Mouse (Mus musculus): ENCODE data around the gene Map3k3. TPM values are rescaled to one million over a fixed set of nuclear protein-coding genes. Genes with fewer than 3 reads are reported as not detected.
"Not testable (repeated sequence)": the region's sequence is repeated elsewhere in the genome, so short reads cannot be mapped to it uniquely, and the experiment has no call there.

Map3k3 gene
- polyA plus RNA-seq, 1 experiment from 2014 or later: 26.0 TPM

DNA sequence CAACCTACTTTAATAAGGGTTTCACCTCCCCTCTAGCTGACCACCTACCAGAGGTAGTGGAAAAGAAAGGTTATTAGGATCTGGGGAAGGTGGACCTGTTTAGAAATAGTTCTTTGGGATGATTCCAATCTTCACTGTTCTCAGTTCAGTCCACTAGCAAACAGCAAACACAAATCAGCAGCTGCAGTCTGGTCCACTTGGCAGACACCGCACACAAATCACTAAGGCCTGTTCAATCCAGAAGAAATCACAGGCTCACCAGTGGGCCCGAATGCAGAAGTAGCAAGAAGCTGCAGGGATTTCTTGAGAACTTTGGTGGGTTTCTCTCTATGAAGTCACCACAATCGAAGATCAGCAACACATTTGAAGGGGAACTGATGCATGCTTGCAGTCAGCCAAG, 18.5 kb downstream of the Map3k3 start:
- no peak for DNase-seq (ENCODE audit: low spot score)
- H3K27me3 ChIP-seq (replicated peaks; ENCODE audit: insufficient read depth, low read length): no peaks in the 10 kb centered on the region
- no peak overlapping the region for H3K9ac ChIP-seq (replicated peaks; ENCODE audit: low read depth)
- H3K4me2 ChIP-seq (replicated peaks; ENCODE audit: low read depth, low read length): no peak overlapping the region
- WGBS: 76% methylated on average over 3 of the region's 3 CpGs
- H3K9me3 ChIP-seq (ENCODE audit: low read length): no peaks in the 10 kb centered on the region
- no peak for ATAC-seq
- H3K36me3 ChIP-seq (ENCODE audit: insufficient read depth, low read length): no peaks in the 10 kb centered on the region
- TF ChIP-seq CTCF (IDR thresholded peaks at IDR 0.05): no peak
- no peak for TF ChIP-seq EP300 (IDR thresholded peaks at IDR 0.05)
- no peak overlapping the region for H3K4me3 ChIP-seq (ENCODE audit: low read depth, low read length)
- H3K27ac ChIP-seq (ENCODE audit: low read length): no peak overlapping the region
- H3K4me1 ChIP-seq (ENCODE audit: insufficient read depth, low read depth, low read length): no peaks in the 10 kb centered on the region

DNA sequence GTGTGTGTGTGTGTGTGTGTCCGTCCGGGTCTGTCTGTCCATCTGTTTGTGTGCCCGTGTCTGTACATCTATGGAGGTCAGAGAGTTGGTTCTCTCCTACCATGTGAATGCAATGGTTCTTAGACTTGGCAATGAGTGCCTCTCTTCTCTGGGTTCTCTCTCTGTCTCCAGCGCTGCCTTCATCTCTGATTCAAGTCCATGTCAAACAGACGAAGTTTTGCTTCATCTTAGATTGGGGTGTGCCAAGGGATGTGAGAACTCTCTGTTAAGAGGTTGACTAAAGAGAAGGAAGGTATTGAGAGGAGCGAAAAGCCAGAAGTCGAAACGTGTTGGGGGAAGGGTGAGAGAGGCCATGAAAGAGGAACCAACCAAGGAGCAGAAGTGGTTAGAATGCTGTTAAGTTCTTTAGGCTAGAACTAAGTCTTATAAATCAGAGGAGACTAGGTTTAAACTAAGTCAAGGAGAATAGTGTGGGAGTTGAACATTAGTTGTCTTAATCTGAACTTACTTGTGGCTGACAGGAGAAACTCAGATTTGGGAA, 21.7 kb downstream of the Map3k3 start:
- Histone ChIP-seq H3K9me3 (ENCODE audit: low read length) (no peaks in the 10 kb centered on the region), H3K9ac (replicated peaks; ENCODE audit: low read depth) (no peak overlapping the region), H3K27ac (ENCODE audit: low read length) (no peak overlapping the region), H3K4me1 (ENCODE audit: insufficient read depth, low read depth, low read length) (no peaks in the 10 kb centered on the region), H3K4me3 (ENCODE audit: low read depth, low read length) (no peak overlapping the region), H3K36me3 (ENCODE audit: insufficient read depth, low read length) (no peaks in the 10 kb centered on the region), H3K4me2 (replicated peaks; ENCODE audit: low read depth, low read length) (no peak overlapping the region), H3K27me3 (replicated peaks; ENCODE audit: insufficient read depth, low read length) (no peaks in the 10 kb centered on the region)
- ATAC-seq: no peak
- no peak for TF ChIP-seq EP300 (IDR thresholded peaks at IDR 0.05)
- DNase-seq (ENCODE audit: low spot score): peak; percentile 50
- WGBS: 70% methylated on average over 8 of the region's 8 CpGs

DNA sequence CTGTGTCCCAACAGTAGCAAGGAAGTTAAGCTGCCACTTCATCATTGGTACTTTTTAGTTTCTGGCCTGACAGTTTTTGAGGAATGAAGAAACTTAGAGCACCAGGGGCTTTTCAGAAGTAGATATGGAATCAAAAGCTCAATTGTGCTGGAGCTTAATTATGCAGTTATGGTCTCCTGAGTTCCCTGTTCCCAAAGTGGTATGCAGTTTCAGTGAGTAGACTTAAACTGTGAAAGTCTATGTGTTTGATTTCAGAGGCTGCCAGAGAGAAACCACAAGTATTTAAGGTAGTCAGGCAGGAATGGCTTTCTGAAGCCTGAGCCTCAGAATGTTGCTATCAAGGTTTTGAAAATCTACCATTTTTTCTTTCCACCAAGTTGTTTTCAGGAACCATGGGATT, 27.3 kb downstream of the Map3k3 start:
- peaks cover 12% of the 10 kb centered on the region; the same call in 1 of the 2 replicates for H3K36me3 ChIP-seq (ENCODE audit: insufficient read depth, low read length)

DNA sequence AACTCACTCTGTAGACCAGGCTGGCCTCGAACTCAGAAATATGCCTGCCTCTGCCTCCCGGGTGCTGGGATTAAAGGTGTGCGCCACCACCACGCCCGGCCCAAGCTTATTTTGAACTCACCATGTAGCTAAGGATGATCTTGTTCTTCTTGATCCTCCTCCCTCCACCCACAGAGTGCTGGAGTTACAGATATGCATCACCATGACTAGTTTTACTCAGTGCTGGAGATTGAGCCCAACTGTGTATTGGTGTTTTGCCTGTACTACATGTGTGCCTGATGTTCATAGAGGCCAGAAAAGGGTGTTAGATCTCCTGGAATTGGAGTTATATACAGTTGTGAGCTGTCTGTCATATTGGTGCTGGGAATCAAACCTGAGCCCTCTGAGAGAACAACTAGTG, 37.8 kb downstream of the Map3k3 start:
- H3K36me3 ChIP-seq (ENCODE audit: insufficient read depth, low read length): peaks cover 28% of the 10 kb centered on the region
- H3K27me3 ChIP-seq (replicated peaks; ENCODE audit: insufficient read depth, low read length): no peaks in the 10 kb centered on the region
- DNase-seq (ENCODE audit: low spot score) (no peak), ATAC-seq (no peak)
- H3K27ac ChIP-seq (ENCODE audit: low read length): peak overlapping the region; percentile 16
- no peaks in the 10 kb centered on the region for H3K4me1 ChIP-seq (ENCODE audit: insufficient read depth, low read depth, low read length)
- TF ChIP-seq CTCF (IDR thresholded peaks at IDR 0.05): no peak
- no peak for TF ChIP-seq EP300 (IDR thresholded peaks at IDR 0.05)
- no peak overlapping the region for H3K4me2 ChIP-seq (replicated peaks; ENCODE audit: low read depth, low read length)
- WGBS: 91% methylated on average over 5 of the region's 5 CpGs
- no peaks in the 10 kb centered on the region for H3K9me3 ChIP-seq (ENCODE audit: low read length)
- H3K9ac ChIP-seq (replicated peaks; ENCODE audit: low read depth): no peak overlapping the region
- no peak overlapping the region for H3K4me3 ChIP-seq (ENCODE audit: low read depth, low read length)

More for the DNA sequence above, 27.3 kb downstream of the Map3k3 start:
- TF ChIP-seq EP300 (IDR thresholded peaks at IDR 0.05): no peak
- TF ChIP-seq CTCF (IDR thresholded peaks at IDR 0.05): no peak
- ATAC-seq (no peak), DNase-seq (ENCODE audit: low spot score) (no peak)
- Histone ChIP-seq H3K9ac (replicated peaks; ENCODE audit: low read depth) (no peak overlapping the region), H3K4me1 (ENCODE audit: insufficient read depth, low read depth, low read length) (no peaks in the 10 kb centered on the region), H3K9me3 (ENCODE audit: low read length) (no peaks in the 10 kb centered on the region), H3K27ac (ENCODE audit: low read length) (no peak overlapping the region), H3K4me3 (ENCODE audit: low read depth, low read length) (no peak overlapping the region), H3K27me3 (replicated peaks; ENCODE audit: insufficient read depth, low read length) (no peaks in the 10 kb centered on the region), H3K4me2 (replicated peaks; ENCODE audit: low read depth, low read length) (no peak overlapping the region)

DNA sequence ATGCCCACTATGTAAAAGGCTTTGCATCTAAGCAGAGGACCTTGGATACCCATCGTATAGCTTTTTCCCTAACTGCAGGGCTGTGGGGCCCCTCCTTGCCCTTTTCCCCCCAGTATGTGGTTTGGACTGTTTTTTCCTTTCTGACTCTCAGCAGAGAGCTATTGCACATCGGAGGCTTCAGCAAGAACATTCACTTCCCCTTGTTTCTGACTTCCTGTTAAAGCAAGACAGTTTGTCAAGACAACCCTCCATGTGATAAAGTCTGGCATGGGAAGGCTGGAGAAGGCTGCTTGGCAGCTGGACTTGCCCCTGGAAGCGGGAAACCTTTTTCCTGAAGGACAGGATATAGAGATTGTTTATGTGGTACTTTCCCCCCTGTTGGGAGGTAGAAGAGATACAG, 38.3 kb downstream of the Map3k3 start:
- Histone ChIP-seq H3K27me3 (replicated peaks; ENCODE audit: insufficient read depth, low read length) (no peaks in the 10 kb centered on the region), H3K4me2 (replicated peaks; ENCODE audit: low read depth, low read length) (no peak overlapping the region), H3K27ac (ENCODE audit: low read length) (peak overlapping the region; percentile 16), H3K9me3 (ENCODE audit: low read length) (no peaks in the 10 kb centered on the region), H3K4me1 (ENCODE audit: insufficient read depth, low read depth, low read length) (no peaks in the 10 kb centered on the region), H3K4me3 (ENCODE audit: low read depth, low read length) (no peak overlapping the region), H3K36me3 (ENCODE audit: insufficient read depth, low read length) (peaks cover 24% of the 10 kb centered on the region), H3K9ac (replicated peaks; ENCODE audit: low read depth) (no peak overlapping the region)
- DNase-seq (ENCODE audit: low spot score) (peak; percentile 70), ATAC-seq (peak; percentile 59)
- TF ChIP-seq EP300 (IDR thresholded peaks at IDR 0.05) (no peak), CTCF (IDR thresholded peaks at IDR 0.05) (0 out of 2 replicates have a peak, but pooled peaks have one; percentile 2)
- 57% methylated on average over 3 of the region's 3 CpGs for WGBS

DNA sequence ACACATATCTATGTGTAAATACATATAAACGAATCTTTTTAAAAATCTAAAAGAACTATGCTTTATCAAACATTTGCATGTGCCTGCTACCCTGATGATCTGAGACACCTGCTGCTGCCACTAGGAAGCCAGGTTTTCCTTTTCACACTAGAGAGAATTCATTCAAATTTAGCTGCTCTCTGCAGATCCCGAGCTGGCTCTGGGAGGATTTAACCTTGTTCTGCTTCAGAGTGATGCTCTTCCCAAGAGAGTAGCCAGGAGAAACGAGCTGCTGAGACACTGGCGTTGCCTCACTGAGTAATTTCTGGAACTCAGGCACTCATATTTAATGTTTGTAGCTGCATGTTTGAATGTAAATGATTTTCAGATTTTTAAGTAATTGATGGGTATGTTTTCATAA, 40.4 kb downstream of the Map3k3 start:
- H3K27ac ChIP-seq (ENCODE audit: low read length): no peak overlapping the region
- no peaks in the 10 kb centered on the region for H3K9me3 ChIP-seq (ENCODE audit: low read length)
- peaks cover 18% of the 10 kb centered on the region for H3K36me3 ChIP-seq (ENCODE audit: insufficient read depth, low read length)
- no peak overlapping the region for H3K9ac ChIP-seq (replicated peaks; ENCODE audit: low read depth)
- H3K4me3 ChIP-seq (ENCODE audit: low read depth, low read length): no peak overlapping the region
- TF ChIP-seq EP300 (IDR thresholded peaks at IDR 0.05) (no peak), CTCF (IDR thresholded peaks at IDR 0.05) (no peak)
- no peaks in the 10 kb centered on the region for H3K27me3 ChIP-seq (replicated peaks; ENCODE audit: insufficient read depth, low read length)
- H3K4me2 ChIP-seq (replicated peaks; ENCODE audit: low read depth, low read length): no peak overlapping the region
- WGBS: 84% methylated on average over 4 of the region's 4 CpGs
- no peak for ATAC-seq
- no peak for DNase-seq (ENCODE audit: low spot score)
- H3K4me1 ChIP-seq (ENCODE audit: insufficient read depth, low read depth, low read length): no peaks in the 10 kb centered on the region

DNA sequence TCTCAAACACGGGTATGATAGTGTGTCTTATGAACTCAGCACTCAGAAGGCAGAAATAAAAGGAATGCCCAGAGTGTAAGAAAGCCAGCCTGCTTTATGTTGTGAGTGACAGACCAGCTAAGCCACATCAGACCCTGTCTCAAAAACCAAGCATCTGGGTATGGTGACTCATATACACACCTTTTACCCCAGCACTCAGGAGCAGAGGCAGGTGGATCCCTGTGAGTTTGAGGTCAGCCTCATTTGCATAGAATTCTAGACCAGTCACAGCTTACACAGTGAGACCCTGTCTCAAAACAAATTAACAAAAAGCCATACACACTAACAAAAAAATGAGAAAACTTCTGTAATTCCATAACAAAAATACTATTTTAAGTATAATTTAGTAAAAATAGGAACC, 41.4 kb downstream of the Map3k3 start:
- DNase-seq (ENCODE audit: low spot score) (no peak), ATAC-seq (no peak)
- TF ChIP-seq EP300 (IDR thresholded peaks at IDR 0.05) (no peak), CTCF (IDR thresholded peaks at IDR 0.05) (no peak)
- peaks cover 16% of the 10 kb centered on the region for H3K36me3 ChIP-seq (ENCODE audit: insufficient read depth, low read length)
- no peak overlapping the region for H3K9ac ChIP-seq (replicated peaks; ENCODE audit: low read depth)
- H3K9me3 ChIP-seq (ENCODE audit: low read length): no peaks in the 10 kb centered on the region
- H3K4me3 ChIP-seq (ENCODE audit: low read depth, low read length): no peak overlapping the region
- H3K4me2 ChIP-seq (replicated peaks; ENCODE audit: low read depth, low read length): no peak overlapping the region
- 48% methylated on average over 1 of the region's 1 CpGs for WGBS
- H3K27ac ChIP-seq (ENCODE audit: low read length): no peak overlapping the region
- no peaks in the 10 kb centered on the region for H3K27me3 ChIP-seq (replicated peaks; ENCODE audit: insufficient read depth, low read length)
- no peaks in the 10 kb centered on the region for H3K4me1 ChIP-seq (ENCODE audit: insufficient read depth, low read depth, low read length)

DNA sequence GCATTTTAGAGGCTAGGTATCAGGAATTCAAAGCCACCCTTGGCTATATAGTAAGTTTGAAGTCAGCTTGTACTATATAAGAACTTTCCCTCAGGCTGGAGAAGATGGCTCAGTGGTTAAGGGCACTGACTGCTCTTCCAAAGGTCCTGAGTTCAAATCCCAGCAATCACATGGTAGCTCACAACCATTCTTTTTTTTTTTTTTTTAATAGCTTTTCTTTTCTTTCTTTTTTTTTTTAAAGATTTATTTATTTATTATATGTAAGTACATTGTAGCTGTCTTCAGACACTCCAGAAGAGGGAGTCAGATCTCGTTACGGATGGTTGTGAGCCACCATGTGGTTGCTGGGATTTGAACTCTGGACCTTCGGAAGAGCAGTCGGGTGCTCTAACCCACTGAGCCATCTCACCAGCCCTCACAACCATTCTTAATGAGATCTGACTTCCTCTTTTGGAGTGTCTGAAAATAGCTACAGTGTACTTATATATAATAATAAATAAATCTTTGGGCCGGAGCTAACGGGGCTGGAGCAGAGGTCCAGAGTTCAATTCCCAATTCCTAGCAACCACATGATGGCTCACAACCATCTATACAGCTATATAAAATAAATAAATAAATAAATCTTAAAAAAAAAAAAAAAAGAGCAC, 42.4 kb downstream of the Map3k3 start:
- H3K36me3 ChIP-seq (ENCODE audit: insufficient read depth, low read length): peaks cover 12% of the 10 kb centered on the region
- H3K4me2 ChIP-seq (replicated peaks; ENCODE audit: low read depth, low read length); H3K9ac ChIP-seq (replicated peaks; ENCODE audit: low read depth); ATAC-seq; H3K4me3 ChIP-seq (ENCODE audit: low read depth, low read length); H3K27ac ChIP-seq (ENCODE audit: low read length); DNase-seq (ENCODE audit: low spot score); H3K4me1 ChIP-seq (ENCODE audit: insufficient read depth, low read depth, low read length); H3K27me3 ChIP-seq (replicated peaks; ENCODE audit: insufficient read depth, low read length); H3K9me3 ChIP-seq (ENCODE audit: low read length): not testable (repeated sequence)
- WGBS: 80% methylated on average over 4 of the region's 6 CpGs

All from lung, postnatal 0 days (tissue).